Mouse (Mus musculus): ENCODE data around the gene Gltpd2.

GRCm38 (mm10) chr11:70513520-70513919, 5.5 kb upstream of the Gltpd2 start:
- TF ChIP-seq CTCF (IDR thresholded peaks at IDR 0.05; ENCODE audit: control insufficient read depth, insufficient read depth, low read length) (no peak), POLR2A (IDR thresholded peaks at IDR 0.05; ENCODE audit: borderline replicate concordance, control insufficient read depth, low read depth, low read length) (no peak)
